Mouse (Mus musculus): ENCODE results near the gene Smagp. TPM values are rescaled to one million over a fixed set of nuclear protein-coding genes. Genes with fewer than 3 reads are reported as not detected.

Gene Smagp
- total RNA-seq, 1 experiment from 2014 or later = 50.1 TPM

GRCm38 (mm10) chr15:100665411-100666218 lies 28.9 kb upstream of the Smagp start:
- DNase-seq = no peak

GRCm38 (mm10) chr15:100664813-100665274 lies 28.1 kb upstream of the Smagp start:
- no peak for DNase-seq

GRCm38 (mm10) chr15:100660805-100661204 lies 24.1 kb upstream of the Smagp start:
- peak; percentile 48 for DNase-seq

- peak; percentile 58 for DNase-seq
Measured at GRCm38 (mm10) chr15:100660306-100660705, 23.6 kb upstream of the Smagp start.

DNA sequence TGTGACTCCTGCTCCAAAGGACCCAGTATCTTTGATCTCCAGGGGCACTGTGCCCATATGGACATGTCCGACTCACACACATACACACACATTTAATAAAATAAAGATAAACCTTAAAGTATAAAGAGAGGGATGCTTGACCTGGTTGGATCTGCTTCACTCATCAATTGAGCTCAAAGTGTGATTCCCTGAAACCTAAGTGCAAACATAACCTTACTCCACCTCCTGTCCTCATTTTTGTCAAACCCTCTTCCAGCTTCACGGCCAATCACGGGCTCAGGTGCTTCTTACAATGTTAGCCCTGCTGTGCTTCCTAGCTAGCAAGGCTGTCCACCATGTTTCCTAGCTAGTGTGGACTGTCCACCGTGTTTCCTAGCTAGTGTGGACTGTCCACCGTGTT lies 18.5 kb upstream of the Smagp start:
- DNase-seq = no peak

DNA sequence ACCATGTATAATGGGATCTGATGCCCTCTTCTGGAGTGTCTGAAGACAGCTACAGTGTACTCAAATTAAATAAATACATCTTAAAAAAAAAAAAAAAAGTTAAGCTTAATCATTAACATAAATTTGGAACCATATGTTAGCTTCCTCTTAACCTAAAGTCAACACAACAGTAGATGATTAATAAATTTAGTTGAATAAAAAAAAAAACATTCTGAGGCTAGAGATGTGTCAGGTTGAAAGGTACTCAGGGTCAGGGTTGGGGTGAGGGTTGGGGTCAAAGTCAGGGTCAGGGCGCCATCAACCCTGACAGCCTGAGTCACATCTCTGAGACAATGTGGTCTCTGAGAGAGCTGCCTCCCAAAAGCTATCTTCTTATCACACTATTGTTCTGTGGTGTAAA lies 17.5 kb upstream of the Smagp start:
- no peak for DNase-seq

GRCm38 (mm10) chr15:100651610-100652009 lies 14.9 kb upstream of the Smagp start:
- DNase-seq = no peak

DNA sequence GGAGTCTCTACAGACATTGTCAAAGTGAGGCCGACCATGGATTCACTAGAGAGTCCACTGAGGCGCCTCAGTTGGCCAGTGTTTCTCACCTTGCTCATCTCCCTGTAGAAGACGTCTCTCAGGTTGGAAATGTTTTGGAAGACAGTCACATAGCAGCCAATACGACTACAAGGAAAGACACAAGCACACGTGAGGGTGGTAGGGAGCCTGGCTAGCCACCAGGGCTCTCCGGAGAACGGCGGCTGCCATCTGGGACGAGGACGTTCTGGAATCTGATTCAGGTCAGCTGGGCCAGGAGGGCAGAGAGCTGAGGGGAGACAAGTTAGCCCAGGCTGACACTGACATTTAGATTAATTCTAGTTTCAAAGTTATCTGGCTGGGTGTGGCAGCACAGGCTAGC lies 13.4 kb upstream of the Smagp start:
- no peak for DNase-seq

DNA sequence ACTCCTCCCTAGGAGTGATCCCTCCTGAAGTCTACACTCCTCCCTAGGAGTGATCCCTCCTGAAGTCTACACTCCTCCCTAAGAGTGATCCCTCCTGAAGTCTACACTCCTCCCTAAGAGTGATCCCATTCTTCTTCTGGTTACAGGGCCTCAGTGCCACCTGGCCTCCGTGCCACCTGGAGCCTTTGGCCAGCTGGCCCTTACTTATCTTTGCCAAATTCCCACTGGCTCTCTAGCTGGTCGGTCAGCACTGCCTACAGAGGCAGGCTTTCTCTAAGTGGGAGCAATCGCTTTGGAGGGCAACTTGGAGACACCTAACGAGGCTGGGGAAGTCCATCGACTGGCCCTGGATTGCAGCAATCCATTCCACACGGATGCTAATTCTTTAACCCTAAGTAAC lies 9.4 kb upstream of the Smagp start:
- no peak for DNase-seq

GRCm38 (mm10) chr15:100642451-100642850 lies 5.7 kb upstream of the Smagp start:
- no peak for DNase-seq

- no peak for DNase-seq
Measured at GRCm38 (mm10) chr15:100641226-100641810, 4.6 kb upstream of the Smagp start.

GRCm38 (mm10) chr15:100639972-100640750 lies 3.4 kb upstream of the Smagp start:
- DNase-seq = no peak

- DNase-seq = peak; percentile 81
Measured at GRCm38 (mm10) chr15:100637661-100638060, 921 bp upstream of the Smagp start.

DNA sequence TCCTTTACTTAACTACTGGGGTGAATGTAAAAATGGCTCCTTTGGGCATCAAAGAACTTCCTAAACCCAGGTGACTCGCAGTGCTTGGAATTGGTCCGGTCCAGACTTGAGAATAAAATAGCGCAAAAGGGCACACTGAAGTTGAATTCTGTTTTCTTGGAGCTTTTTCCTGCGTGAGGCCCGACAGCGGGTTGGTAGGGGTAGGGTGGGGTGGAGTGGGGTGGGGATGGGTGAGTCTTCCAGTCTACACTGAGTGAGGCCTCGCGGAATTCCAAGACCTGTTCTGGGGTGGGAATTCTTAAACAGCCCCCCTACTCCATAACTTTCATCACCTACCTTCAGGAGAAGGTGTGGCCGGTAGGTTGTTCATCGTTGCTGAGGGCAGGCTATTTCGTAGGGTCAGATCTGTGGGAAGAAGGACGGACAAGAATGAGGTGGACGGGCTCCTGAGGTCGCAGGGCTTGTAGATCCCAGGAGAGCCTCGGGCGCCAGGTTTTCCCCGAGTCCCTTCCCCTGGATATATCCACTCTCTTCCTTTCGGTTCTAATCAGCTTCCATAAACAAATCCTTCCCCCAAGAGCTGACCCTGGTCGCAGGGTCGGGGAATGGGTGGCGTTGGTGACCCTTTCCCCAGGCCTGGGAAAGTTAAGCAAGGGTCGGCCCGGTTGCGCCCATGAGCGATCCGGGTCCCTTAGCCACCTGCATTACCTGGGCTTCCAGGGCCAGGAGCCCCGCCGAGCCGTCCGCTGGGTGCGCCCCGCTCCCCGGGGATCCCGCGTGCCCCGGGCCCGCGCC lies 692 bp downstream of the Smagp start:
- DNase-seq = no peak

DNA sequence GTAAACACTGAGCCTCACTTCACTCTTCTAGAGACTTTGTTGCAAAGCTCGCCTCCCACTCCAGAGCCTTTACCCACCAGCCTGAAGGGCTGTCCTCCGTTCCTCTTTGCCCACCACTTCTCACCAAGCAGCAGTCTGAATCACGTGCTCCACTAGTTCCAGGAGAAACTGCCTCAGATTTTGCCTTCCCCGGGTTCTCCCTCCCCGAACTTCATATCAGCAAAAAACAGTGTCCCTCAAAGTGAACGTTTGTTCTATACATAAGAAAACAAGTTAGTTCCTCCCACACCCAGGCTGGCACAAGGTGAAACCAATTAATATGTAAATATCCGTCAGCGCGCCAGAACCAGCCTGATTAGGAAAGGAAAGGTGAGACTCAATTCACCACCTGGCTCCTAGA lies 1.5 kb downstream of the Smagp start:
- DNase-seq = no peak

- DNase-seq = no peak
Measured at GRCm38 (mm10) chr15:100633341-100633740, 3.4 kb downstream of the Smagp start.

DNA sequence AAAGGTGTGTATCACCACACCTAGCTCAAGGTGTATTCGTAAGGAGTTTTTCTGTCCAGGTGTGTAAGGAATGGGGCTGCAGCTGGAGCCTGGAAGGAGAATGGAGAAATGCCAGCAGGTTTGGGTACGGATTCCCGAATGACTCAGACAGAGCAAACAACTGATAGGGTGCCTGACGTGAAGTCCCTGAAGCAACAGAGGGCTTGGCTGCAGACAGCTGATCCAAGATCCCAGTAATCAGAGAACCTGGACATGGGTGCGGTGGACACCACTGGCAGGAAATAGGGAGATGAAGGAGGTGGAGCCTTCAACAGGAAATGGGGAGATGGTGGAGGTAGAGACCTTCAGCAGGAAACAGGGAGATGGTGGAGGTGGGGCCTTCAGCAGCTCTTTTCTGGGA lies 4.4 kb downstream of the Smagp start:
- DNase-seq = no peak

DNA sequence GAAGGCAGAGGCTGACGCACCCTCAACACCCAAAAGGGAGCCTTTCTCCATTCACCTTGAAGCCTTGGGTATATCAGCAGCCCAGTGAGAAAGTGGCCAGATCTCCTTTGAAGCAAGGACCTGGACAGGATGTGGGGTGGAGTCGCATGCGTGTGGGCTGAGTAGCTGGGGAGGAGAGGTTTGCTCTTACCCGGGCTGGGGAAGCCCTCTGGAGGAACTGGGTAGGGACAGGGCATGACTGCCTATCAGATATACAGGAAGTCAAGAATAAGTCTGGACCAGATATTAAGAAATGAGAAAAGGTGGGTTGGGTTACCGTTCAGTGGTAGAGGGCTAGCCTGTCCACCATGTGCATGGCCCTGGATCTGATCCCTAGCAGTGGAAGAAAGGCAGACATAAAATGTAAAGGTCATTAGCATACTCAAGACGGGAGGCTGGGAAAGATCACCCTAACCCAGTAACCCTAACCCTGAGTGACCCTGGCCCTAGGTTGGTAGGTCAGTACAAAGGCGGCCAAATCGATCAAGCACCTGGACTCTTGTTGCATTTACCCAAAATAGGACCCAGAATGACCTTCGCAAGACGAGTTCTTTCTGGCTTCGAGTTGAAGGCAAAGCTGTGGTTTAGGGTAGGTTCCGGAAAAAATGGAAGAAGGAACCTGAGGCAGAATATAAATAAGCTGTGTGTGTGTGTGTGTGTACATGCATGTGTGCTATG lies 5.1 kb downstream of the Smagp start:
- no peak for DNase-seq

DNA sequence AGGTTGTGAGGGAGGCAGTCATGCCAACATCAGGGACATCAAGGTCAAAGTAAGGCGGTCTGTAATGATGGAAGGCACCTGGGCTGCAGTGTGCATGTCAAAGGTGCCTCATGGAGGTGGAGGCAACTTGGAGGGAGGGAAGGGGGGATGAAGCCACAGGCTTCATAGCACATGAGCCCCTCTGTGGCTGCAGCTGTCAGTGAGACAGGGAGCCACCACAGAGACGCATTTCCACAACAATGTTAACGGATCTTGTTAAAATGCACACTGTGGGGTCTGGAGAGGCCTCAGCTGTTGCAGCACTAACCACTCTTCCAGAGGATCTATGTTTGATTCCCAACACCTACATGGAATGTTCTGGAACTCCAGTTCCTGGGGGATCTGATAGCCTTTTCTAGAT lies 6.6 kb downstream of the Smagp start:
- DNase-seq = no peak

GRCm38 (mm10) chr15:100628797-100629196 lies 7.9 kb downstream of the Smagp start:
- no peak for DNase-seq

DNA sequence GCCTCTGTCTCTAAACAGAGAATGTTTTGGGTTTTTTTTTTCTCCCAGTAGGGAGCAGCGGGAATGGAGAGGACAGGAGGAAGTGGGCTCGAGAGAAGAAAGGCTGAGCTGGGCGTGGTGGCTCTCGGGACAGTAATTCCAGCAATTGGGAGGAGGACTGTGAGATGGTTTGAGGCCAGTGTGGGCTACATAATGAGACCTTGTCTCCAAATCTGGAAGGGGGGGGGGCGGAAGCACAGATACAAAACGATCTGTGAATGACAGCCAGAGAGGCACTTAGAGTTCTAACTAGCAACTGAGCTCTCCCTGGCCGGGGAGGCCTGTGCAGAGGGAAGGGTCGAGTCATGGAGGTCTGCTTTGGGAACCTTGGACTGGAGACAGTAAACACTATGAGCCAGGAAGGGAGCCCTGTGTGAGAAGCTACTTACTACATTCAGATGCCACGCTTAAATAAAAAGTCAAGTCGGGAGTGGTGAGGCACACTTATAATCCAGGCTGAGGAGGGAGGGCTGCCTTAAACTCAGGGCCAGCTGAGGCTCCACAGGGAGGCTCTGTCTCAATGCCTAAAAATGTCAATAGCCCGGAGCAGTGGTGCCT lies 8.9 kb downstream of the Smagp start:
- peak; percentile 32 for DNase-seq
